Mouse (Mus musculus) G1E (cell line): ENCODE measurements at regions not wholly inside any gene's neighbourhood (a gene's known extent, or its start where the extent isn't known, plus 50 kb on each side); places are given as distances from the start of the nearest gene placed in this dataset.

Experiments
- CTCF ChIP-seq: IDR thresholded peaks from 2 replicates; pipeline ENCODE4 v1.5.1; 2012; ENCODE audit warnings: low read depth, low read length, inconsistent platforms, mixed read lengths
- TAL1 ChIP-seq: conservative IDR thresholded peaks from 2 replicates; pipeline ENCODE4 v1.6.1; 2012; ENCODE audit warnings: low read depth, low read length, inconsistent platforms, mixed read lengths

GRCm38 (mm10) chr5:91302114-91302513, 100.7 kb downstream of the Btc start:
- TF ChIP-seq CTCF (no peak), TAL1 (no peak)
